Mouse (Mus musculus) layer of hippocampus, postnatal 10 days (tissue): ENCODE data around the gene Rps6ka2. TPM values are rescaled to one million over a fixed set of nuclear protein-coding genes. Genes with fewer than 3 reads are reported as not detected.
"Not testable (repeated sequence)": the region's sequence is repeated elsewhere in the genome, so short reads cannot be mapped to it uniquely, and the experiment has no call there.

Experiments used
- DNase-seq, 2 experiments: peaks; one replicate each; pipeline ENCODE4 v3.0.0; 2021; ENCODE audit warnings: low spot score in 2 of 2
- total RNA-seq, 2 experiments: library from RNA; stranded (reverse); gene quantifications; 2 replicates each; pipeline ENCODE4 v1.2.3; 2021

The Rps6ka2 gene
- total RNA-seq, 2 experiments from 2014 or later: 27.0 to 27.4 TPM

- DNase-seq: no peak
These were observed 97.9 kb downstream of the Rps6ka2 start for GRCm38 (mm10) chr17:7267843-7268242.

GRCm38 (mm10) chr17:7269151-7269806, 99.4 kb downstream of the Rps6ka2 start:
- DNase-seq: no peak

GRCm38 (mm10) chr17:7270506-7270905, 100.6 kb downstream of the Rps6ka2 start:
- no peak for DNase-seq

GRCm38 (mm10) chr17:7271522-7272134, 101.7 kb downstream of the Rps6ka2 start:
- no peak for DNase-seq

- DNase-seq: no peak
These were observed 103.1 kb downstream of the Rps6ka2 start for GRCm38 (mm10) chr17:7273054-7273453.

- DNase-seq: no peak
These were observed 103.9 kb downstream of the Rps6ka2 start for GRCm38 (mm10) chr17:7273785-7274184.

- no peak for DNase-seq
These were observed 108.9 kb downstream of the Rps6ka2 start for GRCm38 (mm10) chr17:7278702-7279242.

- DNase-seq: no peak
These were observed 109.3 kb downstream of the Rps6ka2 start for GRCm38 (mm10) chr17:7279251-7279650.

GRCm38 (mm10) chr17:7284297-7284910, 114.5 kb downstream of the Rps6ka2 start:
- no peak for DNase-seq

- peak in 1 of 2 experiments; percentile 13 for DNase-seq
These were observed 115.4 kb downstream of the Rps6ka2 start for GRCm38 (mm10) chr17:7285292-7285691.

GRCm38 (mm10) chr17:7286422-7287050, 116.6 kb downstream of the Rps6ka2 start:
- peak in 1 of 2 experiments; percentile 21 for DNase-seq

- peak in 1 of 2 experiments; percentile 42 for DNase-seq
These were observed 122.2 kb downstream of the Rps6ka2 start for GRCm38 (mm10) chr17:7292012-7292684.

GRCm38 (mm10) chr17:7306278-7307196, 136.6 kb downstream of the Rps6ka2 start:
- peak; percentile 57 to 65 for DNase-seq

GRCm38 (mm10) chr17:7315693-7316382, 145.9 kb downstream of the Rps6ka2 start:
- not testable (repeated sequence) for DNase-seq

- DNase-seq: not testable (repeated sequence)
These were observed 149.9 kb downstream of the Rps6ka2 start for GRCm38 (mm10) chr17:7319789-7320188.

GRCm38 (mm10) chr17:7324346-7324745, 154.4 kb downstream of the Rps6ka2 start, which contains the start of gene Tcp10a:
Tcp10a (plus strand) TSS chr17:7324646.
- DNase-seq: not testable (repeated sequence)

GRCm38 (mm10) chr17:7326415-7326814, 156.5 kb downstream of the Rps6ka2 start:
- not testable (repeated sequence) for DNase-seq

- not testable (repeated sequence) for DNase-seq
These were observed 162.8 kb downstream of the Rps6ka2 start for GRCm38 (mm10) chr17:7332745-7333144.

- DNase-seq: not testable (repeated sequence)
These were observed 167.5 kb downstream of the Rps6ka2 start for GRCm38 (mm10) chr17:7337381-7337780.
